Mouse (Mus musculus): ENCODE results near the gene Pxk. TPM values are rescaled to one million over a fixed set of nuclear protein-coding genes. Genes with fewer than 3 reads are reported as not detected.

Pxk gene
- total RNA-seq (2021) (10 to 100 TPM; 23.1 to 24.6 TPM), polyA plus RNA-seq (2012; rRNA removed) (18.3 and 27.3 TPM in 2 replicates)
- long read RNA-seq, transcript Pxk-201 (18 exons, 2,812 nt), result major isoform, 27 of 51 reads
- long read RNA-seq, transcript Pxk-205 (18 exons, 2,765 nt), result minor isoform, 19 of 51 reads
- long read RNA-seq, partial matches to known transcripts, result 1 of 51 reads
- long read RNA-seq, other reads (novel, unspliced or antisense), result 4 of 51 reads

DNA sequence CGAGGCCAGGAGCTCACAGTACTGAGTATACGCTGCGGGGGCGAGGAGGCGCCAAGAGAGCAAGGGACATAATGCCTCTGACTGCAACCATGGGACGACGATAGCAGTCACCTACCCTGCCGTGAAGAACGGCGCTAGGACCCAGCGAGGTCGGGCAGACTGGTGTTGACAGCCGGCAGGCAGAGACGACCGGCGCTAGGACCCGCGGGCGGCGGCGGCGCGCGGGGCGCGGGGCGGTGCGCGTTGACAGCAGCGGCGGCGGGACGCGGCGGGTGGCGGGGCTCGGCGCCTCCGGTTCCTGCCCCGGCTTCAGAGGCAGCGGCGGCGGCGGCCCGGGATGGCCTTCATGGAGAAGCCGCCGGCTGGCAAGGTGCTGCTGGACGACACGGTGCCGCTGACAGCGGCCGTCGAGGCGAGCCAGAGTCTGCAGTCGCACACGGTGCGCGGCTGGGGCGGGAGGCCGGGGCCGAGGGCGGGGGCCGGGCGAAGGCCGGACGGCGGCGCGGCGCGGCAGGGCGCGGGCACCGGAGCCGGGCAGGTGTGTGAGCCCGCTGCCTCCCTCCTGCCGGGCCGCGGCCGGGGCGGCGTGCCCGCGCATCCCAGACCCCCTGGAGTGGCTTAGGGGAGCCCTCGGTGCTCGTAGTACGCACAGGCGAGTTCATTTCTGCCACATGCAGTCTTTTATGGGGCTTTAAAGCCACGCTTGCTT is at the start of gene Pxk:
Pxk (plus strand) TSS at position 234 of the 709 bp plus-strand sequence.
- Histone ChIP-seq H3K4me3 (peak within 1 kb of the TSS; percentile 74), H3K4me1 (ENCODE audit: control insufficient read depth, insufficient read depth, low read length) (peaks cover 4% of the 10 kb centered on the region), H3K27ac (peak within 1 kb of the TSS; percentile 91), H3K9ac (ENCODE audit: low read depth, low read length) (peak within 1 kb of the TSS; percentile 92), H3K36me3 (ENCODE audit: control insufficient read depth, insufficient read depth, low read length) (peaks cover 4% of the 10 kb centered on the region), H3K79me2 (replicated peaks; ENCODE audit: control insufficient read depth, insufficient read depth, low read length) (0 out of 2 replicates have a peak, but pooled peaks cover 3% of the 10 kb centered on the region), H3K27me3 (ENCODE audit: control insufficient read depth, insufficient read depth, low read length) (no peaks in the 10 kb centered on the region)
- WGBS, result under 1% methylated on average over 83 of the region's 89 CpGs
- peak; percentile 4; the same call in 1 of the 2 replicates for TF ChIP-seq POLR2A (IDR thresholded peaks at IDR 0.05; ENCODE audit: insufficient read depth, low read depth, low read length)
- peak; percentile 71; the same call in 1 of the 2 replicates for TF ChIP-seq EP300 (IDR thresholded peaks at IDR 0.05; ENCODE audit: insufficient read depth, low read depth, low read length)
- TF ChIP-seq CTCF (IDR thresholded peaks at IDR 0.05), result no peak
- peak; percentile 97 to 98 for DNase-seq
- intact Hi-C loops (cut with DNase I), result loop anchor here (2.0 to 5.0 kb wide), 2 partner anchors 75 to 114 kb away; partner anchors contain the start of genes Kctd6 and Pdhb

DNA sequence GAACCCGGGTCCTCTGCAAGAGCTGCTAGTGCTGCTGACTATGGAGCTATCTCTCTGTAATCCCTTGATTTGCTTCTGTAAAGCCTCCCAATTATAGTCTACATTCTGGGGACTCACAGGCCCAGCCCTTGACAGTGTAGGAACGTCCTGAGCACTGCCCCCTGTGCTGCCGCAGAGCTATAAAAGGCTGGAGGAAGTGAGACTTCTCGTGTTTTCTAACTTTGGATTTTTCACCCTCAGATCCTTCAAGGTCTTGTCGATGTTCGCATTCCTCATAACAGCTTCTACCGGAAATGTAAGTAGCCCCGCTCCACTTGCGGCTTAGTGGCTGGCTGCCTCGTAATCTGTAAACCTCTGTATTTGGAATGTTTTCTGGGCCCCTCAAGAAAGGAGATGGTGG is 48.7 kb upstream of the Pxk start:
- no peak overlapping the region for H3K4me3 ChIP-seq
- H3K9ac ChIP-seq (ENCODE audit: low read depth, low read length), result no peak overlapping the region
- no peaks in the 10 kb centered on the region for H3K27me3 ChIP-seq (ENCODE audit: control insufficient read depth, insufficient read depth, low read length)
- TF ChIP-seq POLR2A (IDR thresholded peaks at IDR 0.05; ENCODE audit: insufficient read depth, low read depth, low read length), result no peak
- no peak for TF ChIP-seq EP300 (IDR thresholded peaks at IDR 0.05; ENCODE audit: insufficient read depth, low read depth, low read length)
- no peak for TF ChIP-seq CTCF (IDR thresholded peaks at IDR 0.05)
- no peaks in the 10 kb centered on the region for H3K36me3 ChIP-seq (ENCODE audit: control insufficient read depth, insufficient read depth, low read length)
- intact Hi-C loops (cut with DNase I), result no loop called here
- no peak overlapping the region for H3K27ac ChIP-seq
- H3K4me1 ChIP-seq (ENCODE audit: control insufficient read depth, insufficient read depth, low read length), result no peaks in the 10 kb centered on the region
- 80% methylated on average over 10 of the region's 10 CpGs for WGBS
- peak in 1 of 2 experiments; percentile 9 for DNase-seq
- H3K79me2 ChIP-seq (replicated peaks; ENCODE audit: control insufficient read depth, insufficient read depth, low read length), result no peaks in the 10 kb centered on the region

DNA sequence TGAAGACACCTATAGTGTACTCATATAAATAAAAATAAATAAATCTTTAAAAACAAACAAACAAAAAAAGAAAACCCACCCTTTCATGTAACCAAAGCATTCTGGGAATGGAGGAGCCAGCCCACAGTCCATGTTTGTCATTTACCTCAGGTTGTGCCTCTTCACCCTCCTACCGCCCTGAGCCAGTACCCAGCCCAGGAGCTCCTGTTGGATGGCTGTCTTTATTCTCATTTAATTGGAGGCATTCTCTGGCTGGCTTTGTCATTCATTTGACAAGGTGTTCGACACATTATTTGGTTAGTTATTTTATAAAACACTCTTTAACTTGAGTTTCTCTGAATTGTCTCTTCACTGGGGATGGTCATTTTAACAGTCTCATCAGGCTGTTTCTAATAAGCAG is 46.1 kb upstream of the Pxk start:
- no peaks in the 10 kb centered on the region for H3K79me2 ChIP-seq (replicated peaks; ENCODE audit: control insufficient read depth, insufficient read depth, low read length)
- H3K4me3 ChIP-seq, result no peak overlapping the region
- no peaks in the 10 kb centered on the region for H3K4me1 ChIP-seq (ENCODE audit: control insufficient read depth, insufficient read depth, low read length)
- WGBS, result 92% methylated on average over 2 of the region's 2 CpGs
- H3K9ac ChIP-seq (ENCODE audit: low read depth, low read length), result no peak overlapping the region
- no peaks in the 10 kb centered on the region for H3K27me3 ChIP-seq (ENCODE audit: control insufficient read depth, insufficient read depth, low read length)
- TF ChIP-seq CTCF (IDR thresholded peaks at IDR 0.05) (no peak), POLR2A (IDR thresholded peaks at IDR 0.05; ENCODE audit: insufficient read depth, low read depth, low read length) (no peak), EP300 (IDR thresholded peaks at IDR 0.05; ENCODE audit: insufficient read depth, low read depth, low read length) (no peak)
- intact Hi-C loops (cut with DNase I), result no loop called here
- no peak overlapping the region for H3K27ac ChIP-seq
- DNase-seq, result no peak
- no peaks in the 10 kb centered on the region for H3K36me3 ChIP-seq (ENCODE audit: control insufficient read depth, insufficient read depth, low read length)

DNA sequence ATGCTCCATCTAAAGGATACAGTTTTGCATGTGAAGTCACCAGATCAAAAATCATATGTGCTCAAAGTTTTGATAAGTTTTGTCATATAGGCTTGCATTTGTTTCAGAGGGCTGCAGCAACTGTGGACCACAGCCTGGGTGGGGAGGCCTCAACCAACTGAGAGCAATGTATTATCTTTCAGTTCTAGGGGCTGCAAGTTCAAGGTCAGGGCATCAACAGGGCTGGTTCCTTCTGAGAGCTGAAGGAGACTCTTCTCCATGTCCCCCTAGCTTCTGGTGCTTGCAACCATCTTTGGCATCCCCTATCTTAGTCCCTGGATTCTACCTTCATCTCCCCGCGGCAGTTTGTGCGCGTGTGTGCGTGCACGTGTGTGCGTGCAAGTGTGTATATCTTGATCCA is 45.4 kb upstream of the Pxk start:
- 94% methylated on average over 7 of the region's 7 CpGs for WGBS
- Histone ChIP-seq H3K27ac (no peak overlapping the region), H3K4me1 (ENCODE audit: control insufficient read depth, insufficient read depth, low read length) (no peaks in the 10 kb centered on the region), H3K4me3 (no peak overlapping the region), H3K79me2 (replicated peaks; ENCODE audit: control insufficient read depth, insufficient read depth, low read length) (no peaks in the 10 kb centered on the region), H3K36me3 (ENCODE audit: control insufficient read depth, insufficient read depth, low read length) (no peaks in the 10 kb centered on the region), H3K9ac (ENCODE audit: low read depth, low read length) (no peak overlapping the region), H3K27me3 (ENCODE audit: control insufficient read depth, insufficient read depth, low read length) (no peaks in the 10 kb centered on the region)
- TF ChIP-seq POLR2A (IDR thresholded peaks at IDR 0.05; ENCODE audit: insufficient read depth, low read depth, low read length) (no peak), EP300 (IDR thresholded peaks at IDR 0.05; ENCODE audit: insufficient read depth, low read depth, low read length) (no peak), CTCF (IDR thresholded peaks at IDR 0.05) (no peak)
- no peak for DNase-seq
- intact Hi-C loops (cut with DNase I), result no loop called here

DNA sequence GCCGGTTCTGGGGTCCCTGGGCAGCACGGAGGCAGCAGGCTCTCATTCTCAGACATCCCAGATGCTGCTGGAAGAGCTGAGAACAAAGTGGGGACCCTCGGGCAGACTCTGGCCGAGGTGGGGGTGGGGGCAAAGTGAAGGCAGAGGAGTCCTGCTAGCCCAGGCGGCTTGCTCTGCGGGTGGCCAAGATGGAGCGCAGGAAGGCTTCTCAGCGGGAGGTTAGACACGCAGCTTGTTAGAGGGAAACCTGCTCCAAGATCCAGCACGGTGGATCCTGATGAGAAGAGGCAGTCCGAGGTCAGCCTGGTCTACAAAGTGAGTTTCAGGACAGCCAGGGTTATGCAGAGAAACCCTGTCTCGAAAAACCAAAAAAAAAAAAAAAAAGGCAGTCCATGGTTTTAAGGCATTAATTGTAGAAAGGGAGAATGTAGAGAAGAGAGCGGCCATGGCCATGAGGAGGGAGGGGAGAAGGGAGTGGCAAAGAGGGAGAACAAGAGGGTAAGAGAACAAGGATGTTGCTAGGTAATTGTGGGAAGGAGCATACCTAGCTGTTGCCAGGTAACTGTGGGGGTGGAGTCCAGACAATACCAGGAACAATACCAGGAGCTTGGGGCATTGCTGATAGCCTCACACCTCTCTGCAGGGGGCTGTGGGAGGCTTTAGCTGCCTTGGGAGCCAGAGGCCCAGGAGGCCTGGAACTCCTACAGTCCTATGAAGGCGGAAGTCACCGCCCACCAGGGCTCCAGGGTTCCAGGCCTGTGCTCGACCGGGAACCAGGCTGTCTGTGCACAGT is 43.5 kb upstream of the Pxk start:
- 66% methylated on average over 17 of the region's 17 CpGs for whole genome bisulfite sequencing
- Histone ChIP-seq H3K9ac (ENCODE audit: low read depth, low read length) (no peak overlapping the region), H3K36me3 (ENCODE audit: control insufficient read depth, insufficient read depth, low read length) (no peaks in the 10 kb centered on the region), H3K27ac (no peak overlapping the region), H3K4me1 (ENCODE audit: control insufficient read depth, insufficient read depth, low read length) (no peaks in the 10 kb centered on the region), H3K79me2 (replicated peaks; ENCODE audit: control insufficient read depth, insufficient read depth, low read length) (no peaks in the 10 kb centered on the region), H3K27me3 (ENCODE audit: control insufficient read depth, insufficient read depth, low read length) (no peaks in the 10 kb centered on the region), H3K4me3 (no peak overlapping the region)
- intact Hi-C loops (cut with DNase I), result no loop called here
- TF ChIP-seq EP300 (IDR thresholded peaks at IDR 0.05; ENCODE audit: insufficient read depth, low read depth, low read length) (no peak), POLR2A (IDR thresholded peaks at IDR 0.05; ENCODE audit: insufficient read depth, low read depth, low read length) (no peak)
- no peak for DNase-seq

Data from heart, adult 2 months (tissue).